Mouse (Mus musculus): ENCODE data around the gene Cd160.

GRCm38 (mm10) chr3:96828984-96829383 lies at the start of gene Cd160, which contains the start of gene Pdzk1:
- TF ChIP-seq CTCF (IDR thresholded peaks at IDR 0.05; ENCODE audit: low read depth, low read length), result no peak
- TF ChIP-seq POLR2A (IDR thresholded peaks at IDR 0.05; ENCODE audit: borderline replicate concordance, low read depth, low read length), result no peak
